Mouse (Mus musculus) lung, embryonic 14.5 days (tissue): ENCODE measurements at regions not wholly inside any gene's neighbourhood (a gene's known extent, or its start where the extent isn't known, plus 50 kb on each side); places are given as distances from the start of the nearest gene placed in this dataset.

Experiments used
- ATAC-seq: fragments of 200-750 bp; cut with Nextera tagmentation; 2 replicates; pipeline ENCODE4 v1.8.0; 2017; ENCODE audit warnings: mild to moderate bottlenecking, moderate TSS enrichment, moderate library complexity; ENCODE audit not compliant: insufficient read depth
- DNase-seq: peaks from one replicate; pipeline ENCODE4 v3.0.0-alpha.2; 2015
- H3K27ac ChIP-seq: fragments of 300-500 bp; sonication (generic); 2 replicates; pipeline ENCODE4 v1.5.1; 2014; ENCODE audit warnings: low read depth, mild to moderate bottlenecking, moderate library complexity
- H3K27me3 ChIP-seq: fragments of 300-500 bp; sonication (generic); 2 replicates; pipeline ENCODE4 v1.6.1; 2014; ENCODE audit warnings: low read length, control low read depth; ENCODE audit not compliant: insufficient read depth
- H3K36me3 ChIP-seq: fragments of 300-500 bp; sonication (generic); 2 replicates; pipeline ENCODE4 v1.6.1; 2014; ENCODE audit warnings: control low read depth; ENCODE audit not compliant: insufficient read depth
- H3K4me1 ChIP-seq: fragments of 300-500 bp; sonication (generic); 2 replicates; pipeline ENCODE4 v1.6.1; 2014; ENCODE audit warnings: antibody characterized with exemption, control low read depth; ENCODE audit not compliant: insufficient read depth
- H3K4me2 ChIP-seq: fragments of 300-500 bp; sonication (generic); 2 replicates; pipeline ENCODE4 v1.6.1; 2014; ENCODE audit warnings: mild to moderate bottlenecking
- H3K4me3 ChIP-seq: fragments of 300-500 bp; sonication (generic); 2 replicates; pipeline ENCODE4 v1.5.1; 2014; ENCODE audit warnings: low read depth, low read length
- H3K9ac ChIP-seq: fragments of 300-500 bp; sonication (generic); 2 replicates; pipeline ENCODE4 v1.6.1; 2014
- H3K9me3 ChIP-seq: fragments of 300-500 bp; sonication (generic); 2 replicates; pipeline ENCODE4 v1.6.1; 2016; ENCODE audit warnings: low read depth, low read length, control low read depth
- CTCF ChIP-seq: IDR thresholded peaks from 2 replicates; pipeline ENCODE4 v1.5.1; 2016; ENCODE audit warnings: antibody characterized with exemption, low read depth
- WGBS: fragments of 180-500 bp; shearing (Covaris S2); extraction: QIAGEN DNeasy Blood & Tissue Kit; methylation state at CpG from one replicate; pipeline ENCODE4 v1.1.7; 2014; 5-methylcytosine and 5-hydroxymethylcytosine counted together

- ATAC-seq (peak; percentile 69), DNase-seq (peak; percentile 94)
- no peak overlapping the region for H3K27ac ChIP-seq
- peak; percentile 91 for TF ChIP-seq CTCF
- H3K9me3 ChIP-seq, result no peaks in the 10 kb centered on the region
- H3K36me3 ChIP-seq, result no peaks in the 10 kb centered on the region
- 9% methylated on average over 13 of the region's 13 CpGs for WGBS
- H3K27me3 ChIP-seq, result no peaks in the 10 kb centered on the region
- H3K4me1 ChIP-seq, result no peaks in the 10 kb centered on the region
- H3K4me3 ChIP-seq, result no peak overlapping the region
- H3K4me2 ChIP-seq, result peak overlapping the region; percentile 42
- H3K9ac ChIP-seq, result no peak overlapping the region
These were observed 50.7 kb upstream of the Smyd2 start for GRCm38 (mm10) chr1:189972790-189973406.
